27 mouse cellular contexts compared by ENCODE assay signal in the genomic region with DNA sequence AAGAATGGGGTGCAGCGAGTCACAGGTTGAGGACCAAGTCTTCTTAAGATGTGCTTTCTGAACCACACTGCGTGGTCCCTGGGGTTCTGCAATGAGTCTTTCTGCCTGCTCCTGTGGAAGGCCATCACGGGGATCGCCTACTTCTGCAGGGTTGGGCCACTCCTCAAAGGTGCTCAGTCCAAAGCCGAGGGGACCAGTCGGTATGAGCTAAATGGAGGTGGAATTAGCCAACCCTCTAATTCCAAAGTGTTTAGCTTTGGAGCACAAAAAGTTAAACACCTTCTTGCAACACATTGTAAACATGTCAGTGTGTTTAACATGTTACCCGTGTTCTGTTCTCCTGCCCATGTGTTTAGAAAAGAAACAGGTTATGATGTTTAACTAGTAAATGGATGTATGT.
DNase-seq lines count a peak whose midpoint lies in the region; ATAC-seq lines count a peak whose summit lies in the region.
"Had no signal": no experiment of that assay in that cellular context is flagged by ENCODE, and none has a peak within 500 bp of the region (broad histone marks: within the 10 kb centered on the region; RNA-seq: fewer than 3 reads in every experiment).

No protein-coding gene starts in this region.

- peak; percentile 40; the same call in 1 of the 2 replicates for ATAC-seq in liver, embryonic 15.5 days (ENCODE audit: insufficient read depth)
- no peak for ATAC-seq in liver, embryonic 12.5 days
- peak; percentile 17; the same call in 1 of the 2 replicates for ATAC-seq in lung, embryonic 16.5 days (ENCODE audit: low read depth)
- ATAC-seq in stomach, embryonic 16.5 days (ENCODE audit: insufficient read depth, low FRiP score) = peak; percentile 57; the same call in 1 of the 2 replicates
- ATAC-seq: CD4-positive, CD25-positive, alpha-beta regulatory T cell, adult 4 months; forebrain, embryonic 15.5 days had no signal

- H3K9me3 ChIP-seq in liver, embryonic 15.5 days (replicated peaks) = no peaks in the 10 kb centered on the region
- no peaks in the 10 kb centered on the region for H3K9me3 ChIP-seq in liver, embryonic 12.5 days (replicated peaks)
- H3K9me3 ChIP-seq in lung, embryonic 16.5 days (ENCODE audit: control insufficient read depth, low read length) = no peaks in the 10 kb centered on the region
- H3K9me3 ChIP-seq in stomach, embryonic 16.5 days (replicated peaks; ENCODE audit: control insufficient read depth, low read length) = no peaks in the 10 kb centered on the region
- H3K9me3 ChIP-seq: embryonic facial prominence, embryonic 10.5 days; embryonic facial prominence, embryonic 13.5 days; forebrain, embryonic 12.5 days; forebrain, embryonic 15.5 days; heart, embryonic 12.5 days; heart, embryonic 15.5 days; hindbrain, embryonic 10.5 days; hindbrain, embryonic 13.5 days had no signal

- H3K27ac ChIP-seq in liver, embryonic 15.5 days (replicated peaks) = no peak overlapping the region
- no peak overlapping the region for H3K27ac ChIP-seq in liver, embryonic 12.5 days
- H3K27ac ChIP-seq in lung, embryonic 16.5 days (ENCODE audit: low read length) = no peak overlapping the region
- no peak overlapping the region for H3K27ac ChIP-seq in stomach, embryonic 16.5 days (ENCODE audit: low read length)
- H3K27ac ChIP-seq: embryonic facial prominence, embryonic 10.5 days; embryonic facial prominence, embryonic 13.5 days; forebrain, embryonic 12.5 days; forebrain, embryonic 15.5 days; heart, embryonic 15.5 days; hindbrain, embryonic 10.5 days; hindbrain, embryonic 13.5 days had no signal

- peaks cover 9% of the 10 kb centered on the region; the same call in 1 of the 2 replicates for H3K4me1 ChIP-seq in liver, embryonic 15.5 days (replicated peaks)
- peaks cover 19% of the 10 kb centered on the region; the same call in 1 of the 2 replicates for H3K4me1 ChIP-seq in liver, embryonic 12.5 days
- peaks cover 5% of the 10 kb centered on the region; the same call in 1 of the 2 replicates for H3K4me1 ChIP-seq in lung, embryonic 16.5 days (replicated peaks; ENCODE audit: control insufficient read depth, insufficient read depth, low read length)
- H3K4me1 ChIP-seq in stomach, embryonic 16.5 days (ENCODE audit: control insufficient read depth, insufficient read depth, low read length) = peaks cover 16% of the 10 kb centered on the region
- H3K4me1 ChIP-seq: forebrain, embryonic 15.5 days; hindbrain, embryonic 13.5 days had no signal

- 68% methylated on average over 7 of the region's 7 CpGs for WGBS in liver, embryonic 15.5 days (ENCODE audit: insufficient replicate concordance)
- 73% methylated on average over 7 of the region's 7 CpGs for WGBS in liver, embryonic 12.5 days (ENCODE audit: insufficient replicate concordance)
- 55% methylated on average over 7 of the region's 7 CpGs for WGBS in lung, embryonic 16.5 days
- 53% methylated on average over 7 of the region's 7 CpGs for WGBS in stomach, embryonic 16.5 days

- H3K4me2 ChIP-seq in liver, embryonic 15.5 days = no peak overlapping the region
- H3K4me2 ChIP-seq in liver, embryonic 12.5 days = no peak overlapping the region
- H3K4me2 ChIP-seq in lung, embryonic 16.5 days (ENCODE audit: low read depth, low read length) = no peak overlapping the region
- no peak overlapping the region for H3K4me2 ChIP-seq in stomach, embryonic 16.5 days (ENCODE audit: low read depth, low read length)
- H3K4me2 ChIP-seq: embryonic facial prominence, embryonic 13.5 days; forebrain, embryonic 12.5 days; forebrain, embryonic 15.5 days; heart, embryonic 12.5 days; heart, embryonic 15.5 days; hindbrain, embryonic 13.5 days had no signal

- H3K9ac ChIP-seq in liver, embryonic 15.5 days = no peak overlapping the region
- no peak overlapping the region for H3K9ac ChIP-seq in liver, embryonic 12.5 days
- no peak overlapping the region for H3K9ac ChIP-seq in lung, embryonic 16.5 days (ENCODE audit: low read length)
- no peak overlapping the region for H3K9ac ChIP-seq in stomach, embryonic 16.5 days (ENCODE audit: low read length)
- H3K9ac ChIP-seq: embryonic facial prominence, embryonic 13.5 days; forebrain, embryonic 12.5 days; forebrain, embryonic 15.5 days; heart, embryonic 12.5 days; heart, embryonic 15.5 days; hindbrain, embryonic 13.5 days had no signal

- no peak overlapping the region for H3K4me3 ChIP-seq in liver, embryonic 15.5 days (replicated peaks)
- no peak overlapping the region for H3K4me3 ChIP-seq in liver, embryonic 12.5 days
- H3K4me3 ChIP-seq in lung, embryonic 16.5 days (ENCODE audit: low read length) = no peak overlapping the region
- no peak overlapping the region for H3K4me3 ChIP-seq in stomach, embryonic 16.5 days (replicated peaks; ENCODE audit: low read length)
- H3K4me3 ChIP-seq: embryonic facial prominence, embryonic 10.5 days; embryonic facial prominence, embryonic 13.5 days; erythroblast, embryonic 14.5 days; forebrain, embryonic 12.5 days; forebrain, embryonic 15.5 days; heart, embryonic 12.5 days; heart, embryonic 15.5 days; hindbrain, embryonic 10.5 days; hindbrain, embryonic 13.5 days had no signal

- no peaks in the 10 kb centered on the region for H3K36me3 ChIP-seq in liver, embryonic 15.5 days (replicated peaks)
- no peaks in the 10 kb centered on the region for H3K36me3 ChIP-seq in liver, embryonic 12.5 days
- no peaks in the 10 kb centered on the region for H3K36me3 ChIP-seq in lung, embryonic 16.5 days (ENCODE audit: control insufficient read depth, insufficient read depth, low read length)
- H3K36me3 ChIP-seq in stomach, embryonic 16.5 days (ENCODE audit: control insufficient read depth, insufficient read depth, low read length) = no peaks in the 10 kb centered on the region
- H3K36me3 ChIP-seq: embryonic facial prominence, embryonic 10.5 days; embryonic facial prominence, embryonic 13.5 days; forebrain, embryonic 12.5 days; forebrain, embryonic 15.5 days; heart, embryonic 12.5 days; heart, embryonic 15.5 days; hindbrain, embryonic 10.5 days; hindbrain, embryonic 13.5 days had no signal

- no peaks in the 10 kb centered on the region for H3K27me3 ChIP-seq in liver, embryonic 15.5 days
- H3K27me3 ChIP-seq in liver, embryonic 12.5 days (replicated peaks) = peaks cover 38% of the 10 kb centered on the region
- H3K27me3 ChIP-seq in lung, embryonic 16.5 days (ENCODE audit: control insufficient read depth, insufficient read depth, low read depth, low read length) = no peaks in the 10 kb centered on the region
- no peaks in the 10 kb centered on the region for H3K27me3 ChIP-seq in stomach, embryonic 16.5 days (ENCODE audit: control insufficient read depth, insufficient read depth, low read length)
- H3K27me3 ChIP-seq: embryonic facial prominence, embryonic 13.5 days; forebrain, embryonic 12.5 days; forebrain, embryonic 15.5 days had no signal

- no peak for DNase-seq in lung, adult 18-20 months
- no peak for DNase-seq in cerebellum, postnatal 36 days
- DNase-seq: adrenal gland, adult 2 months; adrenal gland, postnatal 14 days; cerebellum, adult 11 months; cerebellum, adult 2 months; cerebellum, adult 9-11 months; cerebellum, postnatal 25 days; embryo, embryonic 11 days; gastrocnemius, postnatal 25 days; heart, adult 18-20 months; heart, postnatal 10 days; heart, postnatal 36 days had no signal
